In the genomic region with DNA sequence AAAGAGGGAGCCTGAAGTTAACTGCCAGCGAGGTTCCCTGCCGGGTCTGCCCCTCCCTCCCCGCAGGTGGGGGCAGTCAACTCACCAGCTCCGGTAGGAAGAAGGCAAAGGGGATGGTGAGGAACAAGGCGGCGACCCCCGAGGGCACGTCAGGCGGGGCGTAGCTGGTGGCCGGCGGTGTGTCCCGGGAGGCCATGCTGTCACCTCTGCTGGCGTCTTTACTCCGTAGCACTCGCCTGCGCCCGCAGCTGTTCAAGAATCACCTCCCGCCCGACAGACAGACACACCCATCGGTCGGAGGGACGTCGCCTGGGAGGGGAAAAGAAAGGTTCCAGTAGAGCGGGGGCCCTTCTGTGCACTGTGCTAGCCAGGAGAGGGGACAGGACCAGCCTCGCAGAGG, we compare ENCODE assay signal across 10 mouse cellular contexts. TPM values are rescaled to one million over a fixed set of nuclear protein-coding genes. Genes with fewer than 3 reads are reported as not detected.
DNase-seq lines count a peak whose midpoint lies in the region; ATAC-seq and TF ChIP-seq lines count a peak whose summit lies in the region.
"Had no signal": no experiment of that assay in that cellular context is flagged by ENCODE, and none has a peak within 500 bp of the region (broad histone marks: within the 10 kb centered on the region; RNA-seq: fewer than 3 reads in every experiment).

Mall (minus strand) TSS at position 262 of the 400 bp plus-strand sequence.

- no peaks in the 10 kb centered on the region for H3K9me3 ChIP-seq in lung, embryonic 14.5 days (ENCODE audit: low read depth, low read length)
- H3K9me3 ChIP-seq in neural tube, embryonic 12.5 days: no peaks in the 10 kb centered on the region

- no peak for TF ChIP-seq POLR2A in heart, adult 2 months (IDR thresholded peaks at IDR 0.05; ENCODE audit: insufficient read depth, low read depth, low read length)

- no peaks in the 10 kb centered on the region for H3K4me1 ChIP-seq in lung, embryonic 14.5 days (ENCODE audit: insufficient read depth)
- peaks cover 7% of the 10 kb centered on the region for H3K4me1 ChIP-seq in heart, adult 2 months (ENCODE audit: control insufficient read depth, insufficient read depth, low read length)
- H3K4me1 ChIP-seq in neural tube, embryonic 12.5 days: peaks cover 6% of the 10 kb centered on the region; the same call in 1 of the 2 replicates

- no peak for TF ChIP-seq CTCF in lung, embryonic 14.5 days (IDR thresholded peaks at IDR 0.05; ENCODE audit: low read depth)
- TF ChIP-seq CTCF in heart, adult 2 months (IDR thresholded peaks at IDR 0.05): no peak

- no peak within 1 kb of the TSS for H3K27ac ChIP-seq in lung, embryonic 14.5 days (ENCODE audit: low read depth)
- H3K27ac ChIP-seq in heart, adult 2 months: peak within 1 kb of the TSS; percentile 77
- H3K27ac ChIP-seq in neural tube, embryonic 12.5 days: no peak within 1 kb of the TSS

- peaks cover 7% of the 10 kb centered on the region; the same call in 1 of the 2 replicates for H3K27me3 ChIP-seq in lung, embryonic 14.5 days (ENCODE audit: insufficient read depth, low read length)
- no peaks in the 10 kb centered on the region for H3K27me3 ChIP-seq in heart, adult 2 months (ENCODE audit: control insufficient read depth, insufficient read depth, low read length)
- H3K27me3 ChIP-seq in neural tube, embryonic 12.5 days (replicated peaks): peaks cover 23% of the 10 kb centered on the region
- H3K27me3 ChIP-seq: Patski had no signal

- no peak for TF ChIP-seq EP300 in heart, adult 2 months (IDR thresholded peaks at IDR 0.05; ENCODE audit: insufficient read depth, low read depth, low read length)

- intact Hi-C loops in heart, adult 2 months (cut with DNase I): no loop called here

- H3K9ac ChIP-seq in lung, embryonic 14.5 days: peak within 1 kb of the TSS; percentile 26; the same call in 1 of the 2 replicates
- H3K9ac ChIP-seq in heart, adult 2 months (ENCODE audit: low read depth, low read length): peak within 1 kb of the TSS; percentile 63
- 0 out of 2 replicates have a peak within 1 kb of the TSS, but pooled peaks have one; percentile 17 for H3K9ac ChIP-seq in neural tube, embryonic 12.5 days

- peak; percentile 41; the same call in 1 of the 2 replicates for ATAC-seq in lung, embryonic 14.5 days (ENCODE audit: insufficient read depth)
- ATAC-seq in neural tube, embryonic 12.5 days (ENCODE audit: low FRiP score, low read depth): no peak
- ATAC-seq: Patski had no signal

- H3K4me2 ChIP-seq in lung, embryonic 14.5 days: peak within 1 kb of the TSS; percentile 56
- peak within 1 kb of the TSS; percentile 54 for H3K4me2 ChIP-seq in neural tube, embryonic 12.5 days (replicated peaks)

- H3K36me3 ChIP-seq in lung, embryonic 14.5 days (ENCODE audit: insufficient read depth): no peaks in the 10 kb centered on the region
- H3K36me3 ChIP-seq in heart, adult 2 months (ENCODE audit: control insufficient read depth, insufficient read depth, low read length): no peaks in the 10 kb centered on the region
- H3K36me3 ChIP-seq in neural tube, embryonic 12.5 days: no peaks in the 10 kb centered on the region

- peak within 1 kb of the TSS; percentile 21; the same call in 1 of the 2 replicates for H3K4me3 ChIP-seq in lung, embryonic 14.5 days (ENCODE audit: low read depth, low read length)
- H3K4me3 ChIP-seq in heart, adult 2 months: peak within 1 kb of the TSS; percentile 56
- H3K4me3 ChIP-seq in neural tube, embryonic 12.5 days: peak within 1 kb of the TSS; percentile 16; the same call in 1 of the 2 replicates

- DNase-seq in lung, embryonic 14.5 days: peak; percentile 27
- no peak for DNase-seq in lung, postnatal 14 days
- DNase-seq in heart, adult 2 months: peak; percentile 46 to 51
- no peak for DNase-seq in large intestine, adult 2 months (ENCODE audit: low read depth, low spot score)
- DNase-seq in left cerebral cortex, adult 11 months (ENCODE audit: low spot score): no peak
- DNase-seq in cerebellum, adult 8-10 months: no peak
- no peak for DNase-seq in urinary bladder, postnatal 10 days (ENCODE audit: low spot score)

- no peaks in the 10 kb centered on the region for H3K79me2 ChIP-seq in heart, adult 2 months (replicated peaks; ENCODE audit: control insufficient read depth, insufficient read depth, low read length)

- 1% methylated on average over 26 of the region's 26 CpGs for WGBS in lung, embryonic 14.5 days
- 2% methylated on average over 25 of the region's 26 CpGs for WGBS in heart, adult 2 months
- WGBS in large intestine, adult 2 months: 2% methylated on average over 26 of the region's 26 CpGs
- WGBS in neural tube, embryonic 12.5 days: 1% methylated on average over 24 of the region's 26 CpGs

RNA-seq across cellular contexts. Expression of gene Mall, which starts in this region (rescaled TPM):
- 2.3 and 3.5 TPM in 2 replicates for polyA plus RNA-seq in lung, embryonic 14.5 days (2014; fragmentation: Nextera tagmentation; extraction: Ambion mirVana)
- 1 to 10 TPM; 5.9 to 7.1 TPM for total RNA-seq in heart, adult 2 months (2021)
- polyA plus RNA-seq in heart, adult 2 months (2012; rRNA removed): 11.4 and 13.5 TPM in 2 replicates
- 299 and 309 TPM in 2 replicates for polyA plus RNA-seq in large intestine, adult 2 months (2012; rRNA removed)
- polyA plus RNA-seq in neural tube, embryonic 12.5 days (2016; fragmentation: Nextera tagmentation; extraction: Ambion mirVana): 1.0 and 1.1 TPM in 2 replicates
- total RNA-seq: liver, adult 2 months had no signal

Comparison
In these comparisons a context has a peak if more than half of its experiments do, and no peak if none do; other contexts are left out.
1. RNA of gene Mall (polyA plus RNA-seq): 299 to 309 TPM in large intestine, adult 2 months; 11.4 to 13.5 TPM in heart, adult 2 months, 2.3 to 3.5 TPM in lung, embryonic 14.5 days and 1.0 to 1.1 TPM in neural tube, embryonic 12.5 days; every median in the first group is over 10 times any median in the second.
2. DNase-seq: peak in lung, embryonic 14.5 days (single experiment) and heart, adult 2 months (2 of 2); none in lung, postnatal 14 days (single experiment), large intestine, adult 2 months (single experiment), left cerebral cortex, adult 11 months (single experiment), cerebellum, adult 8-10 months (single experiment) and urinary bladder, postnatal 10 days (single experiment).
3. Peak in every context shown above with its lines, with median percentiles within 50 percentile points of each other: H3K4me3 ChIP-seq and H3K9ac ChIP-seq.